Mouse (Mus musculus) hindbrain, embryonic 11.5 days (tissue): ENCODE data around the gene Primpol. TPM values are rescaled to one million over a fixed set of nuclear protein-coding genes. Genes with fewer than 3 reads are reported as not detected.

Experiments
- ATAC-seq: fragments of 200-750 bp; cut with Nextera tagmentation; 2 replicates; pipeline ENCODE4 v1.8.0; 2017; ENCODE audit warnings: mild to moderate bottlenecking, moderate TSS enrichment, moderate library complexity; ENCODE audit not compliant: low FRiP score
- DNase-seq: peaks from one replicate; pipeline ENCODE4 v3.0.0-alpha.2; 2015; ENCODE audit warnings: low spot score
- H3K27ac ChIP-seq: fragments of 300-500 bp; sonication (generic); 2 replicates; pipeline ENCODE4 v1.5.1; 2014; ENCODE audit warnings: mild to moderate bottlenecking, low read depth, low read length
- H3K27me3 ChIP-seq: fragments of 300-500 bp; sonication (generic); 2 replicates; pipeline ENCODE4 v1.6.1; 2014; ENCODE audit warnings: mild to moderate bottlenecking, low read length, moderate library complexity, mixed read lengths; ENCODE audit not compliant: control insufficient read depth, insufficient read depth
- H3K36me3 ChIP-seq: fragments of 300-500 bp; sonication (generic); 2 replicates; pipeline ENCODE4 v1.6.1; 2014; ENCODE audit warnings: mild to moderate bottlenecking, low read length, moderate library complexity, mixed read lengths; ENCODE audit not compliant: control insufficient read depth, insufficient read depth
- H3K4me1 ChIP-seq: fragments of 300-500 bp; sonication (generic); replicated peaks from 2 replicates; pipeline ENCODE4 v1.6.1; 2014; ENCODE audit warnings: low read length, mixed read lengths; ENCODE audit not compliant: control insufficient read depth, insufficient read depth
- H3K4me2 ChIP-seq: fragments of 300-500 bp; sonication (generic); replicated peaks from 2 replicates; pipeline ENCODE4 v1.6.1; 2014; ENCODE audit warnings: mild to moderate bottlenecking, low read depth, low read length
- H3K4me3 ChIP-seq: fragments of 300-500 bp; sonication (generic); 2 replicates; pipeline ENCODE4 v1.5.1; 2014; ENCODE audit warnings: low read depth, low read length
- H3K9ac ChIP-seq: fragments of 300-500 bp; sonication (generic); 2 replicates; pipeline ENCODE4 v1.6.1; 2014; ENCODE audit warnings: low read depth, low read length
- H3K9me3 ChIP-seq: fragments of 300-500 bp; sonication (generic); 2 replicates; pipeline ENCODE4 v1.6.1; 2016; ENCODE audit warnings: low read length; ENCODE audit not compliant: control insufficient read depth
- WGBS: fragments of 180-500 bp; shearing (Covaris S2); extraction: QIAGEN DNeasy Blood & Tissue Kit; methylation state at CpG from one replicate; pipeline ENCODE4 v1.1.7; 2014; 5-methylcytosine and 5-hydroxymethylcytosine counted together
- polyA plus RNA-seq: library from polyadenylated mRNA; unstranded; fragments of >200 nt; fragmentation: Nextera tagmentation; extraction: Ambion mirVana; gene quantifications from 2 replicates; pipeline ENCODE4 v1.2.1, GENCODE M21; 2014

Primpol gene
- polyA plus RNA-seq, 1 experiment from 2014 or later, result 10.0 TPM

DNA sequence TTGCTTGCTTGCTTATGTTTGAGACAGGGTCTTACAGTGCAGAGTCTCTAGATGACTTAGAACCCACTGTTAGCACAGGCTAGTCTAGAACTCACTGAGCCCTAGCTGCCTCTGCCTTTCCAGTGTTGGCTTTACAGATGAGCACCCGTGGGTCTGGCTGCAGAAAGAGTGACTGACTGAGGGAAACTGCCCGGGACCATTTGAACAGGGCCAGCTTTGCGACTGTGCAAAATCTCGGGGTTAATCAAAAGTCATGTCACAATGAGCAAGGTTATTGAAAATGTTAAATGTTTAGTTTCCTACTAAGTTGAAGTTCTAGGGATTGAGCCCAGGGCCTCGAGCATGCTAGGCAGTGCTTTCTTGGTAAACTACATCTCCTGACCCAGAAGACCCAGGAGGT, 71.2 kb downstream of the Primpol start:
- ATAC-seq (no peak), DNase-seq (no peak)
- no peak overlapping the region for H3K4me2 ChIP-seq
- H3K4me1 ChIP-seq, result no peaks in the 10 kb centered on the region
- no peaks in the 10 kb centered on the region for H3K9me3 ChIP-seq
- H3K9ac ChIP-seq, result no peak overlapping the region
- H3K27ac ChIP-seq, result no peak overlapping the region
- H3K36me3 ChIP-seq, result no peaks in the 10 kb centered on the region
- WGBS, result 91% methylated on average over 5 of the region's 5 CpGs
- H3K27me3 ChIP-seq, result no peaks in the 10 kb centered on the region
- H3K4me3 ChIP-seq, result no peak overlapping the region

DNA sequence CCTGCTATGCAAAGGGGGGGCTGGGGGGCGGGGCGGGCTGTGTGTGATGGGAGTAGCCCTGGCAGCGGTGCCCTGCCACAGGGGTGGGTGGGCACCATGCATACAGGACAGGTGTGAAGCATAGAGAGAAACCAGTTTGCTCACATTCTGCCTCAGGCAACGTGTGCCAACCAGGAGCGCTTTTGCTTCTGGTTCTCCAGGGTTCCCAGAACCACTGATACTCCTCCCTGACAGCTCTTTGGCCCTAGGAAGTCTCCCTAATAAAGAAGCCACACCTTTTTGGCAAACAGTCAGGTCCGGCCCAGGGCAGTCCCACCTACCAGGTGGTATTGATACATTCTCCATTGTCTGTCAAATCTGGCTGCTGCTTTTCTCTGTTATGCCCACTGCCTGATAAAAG, 73.3 kb downstream of the Primpol start:
- no peak for ATAC-seq
- DNase-seq, result no peak
- H3K4me2 ChIP-seq, result no peak overlapping the region
- no peaks in the 10 kb centered on the region for H3K27me3 ChIP-seq
- no peaks in the 10 kb centered on the region for H3K36me3 ChIP-seq
- H3K4me3 ChIP-seq, result no peak overlapping the region
- 84% methylated on average over 6 of the region's 6 CpGs for WGBS
- no peak overlapping the region for H3K9ac ChIP-seq
- H3K9me3 ChIP-seq, result no peaks in the 10 kb centered on the region
- no peak overlapping the region for H3K27ac ChIP-seq
- no peaks in the 10 kb centered on the region for H3K4me1 ChIP-seq

GRCm38 (mm10) chr8:46543191-46543590, 73.8 kb downstream of the Primpol start:
- no peak overlapping the region for H3K4me3 ChIP-seq
- DNase-seq (no peak), ATAC-seq (no peak)
- H3K36me3 ChIP-seq, result no peaks in the 10 kb centered on the region
- H3K27me3 ChIP-seq, result no peaks in the 10 kb centered on the region
- 82% methylated on average over 7 of the region's 7 CpGs for WGBS
- no peaks in the 10 kb centered on the region for H3K9me3 ChIP-seq
- no peak overlapping the region for H3K27ac ChIP-seq
- H3K4me2 ChIP-seq, result no peak overlapping the region
- no peak overlapping the region for H3K9ac ChIP-seq
- H3K4me1 ChIP-seq, result no peaks in the 10 kb centered on the region

GRCm38 (mm10) chr8:46539701-46540100, 77.3 kb downstream of the Primpol start:
- no peaks in the 10 kb centered on the region for H3K4me1 ChIP-seq
- no peak overlapping the region for H3K4me3 ChIP-seq
- ATAC-seq (no peak), DNase-seq (no peak)
- no peaks in the 10 kb centered on the region for H3K9me3 ChIP-seq
- H3K9ac ChIP-seq, result no peak overlapping the region
- no peak overlapping the region for H3K27ac ChIP-seq
- H3K27me3 ChIP-seq, result no peaks in the 10 kb centered on the region
- H3K36me3 ChIP-seq, result no peaks in the 10 kb centered on the region
- H3K4me2 ChIP-seq, result no peak overlapping the region
- 69% methylated on average over 5 of the region's 5 CpGs for WGBS

DNA sequence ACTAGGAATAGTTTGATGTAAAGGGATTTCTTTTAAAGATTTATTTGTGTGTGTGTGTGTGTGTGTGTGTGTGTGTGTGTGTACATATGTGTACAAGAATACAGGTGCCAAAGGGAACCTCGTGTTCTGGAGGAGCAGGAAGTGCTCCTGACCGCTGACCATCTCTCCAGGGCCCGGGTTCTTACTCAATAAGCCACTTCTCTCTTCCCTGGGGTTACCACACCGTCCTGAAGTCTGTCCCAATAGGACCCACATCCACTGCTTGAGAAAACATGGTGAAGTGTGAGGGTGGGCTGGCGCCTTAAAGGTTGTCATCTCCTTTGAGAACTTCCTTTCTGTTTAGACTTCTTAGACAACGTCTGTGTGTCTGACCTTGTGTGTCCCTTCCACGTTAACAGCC, 83.1 kb downstream of the Primpol start:
- Histone ChIP-seq H3K4me1 (no peaks in the 10 kb centered on the region), H3K9me3 (no peaks in the 10 kb centered on the region), H3K9ac (no peak overlapping the region), H3K4me3 (no peak overlapping the region), H3K27ac (no peak overlapping the region), H3K36me3 (no peaks in the 10 kb centered on the region), H3K4me2 (no peak overlapping the region), H3K27me3 (no peaks in the 10 kb centered on the region)
- ATAC-seq (no peak), DNase-seq (no peak)
- 85% methylated on average over 7 of the region's 7 CpGs for WGBS

DNA sequence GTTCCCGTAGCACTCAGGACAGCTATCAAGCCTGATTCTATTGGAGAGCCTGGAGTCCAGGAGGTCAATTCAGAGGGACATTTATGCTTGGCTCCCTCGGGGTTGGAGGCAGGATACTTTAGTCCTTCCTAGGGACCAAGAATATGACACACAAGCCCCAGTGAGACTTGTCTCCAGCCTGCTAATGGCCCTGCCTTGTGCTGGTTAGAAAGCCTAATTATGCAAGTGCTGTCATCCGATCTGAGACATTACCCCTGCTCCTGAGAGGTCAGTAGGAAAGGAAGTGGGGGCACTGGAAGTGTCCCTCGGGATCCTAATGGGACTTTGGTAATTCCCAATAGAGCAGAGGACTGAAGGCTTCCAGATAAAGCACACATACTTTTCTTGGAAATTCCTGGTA, 86.5 kb downstream of the Primpol start:
- WGBS, result 51% methylated on average over 4 of the region's 4 CpGs
- ATAC-seq (no peak), DNase-seq (no peak)
- H3K4me1 ChIP-seq, result no peaks in the 10 kb centered on the region
- no peak overlapping the region for H3K9ac ChIP-seq
- H3K4me3 ChIP-seq, result no peak overlapping the region
- no peak overlapping the region for H3K27ac ChIP-seq
- no peak overlapping the region for H3K4me2 ChIP-seq
- no peaks in the 10 kb centered on the region for H3K27me3 ChIP-seq
- no peaks in the 10 kb centered on the region for H3K36me3 ChIP-seq
- no peaks in the 10 kb centered on the region for H3K9me3 ChIP-seq

GRCm38 (mm10) chr8:46529508-46529907, 87.5 kb downstream of the Primpol start:
- WGBS, result 75% methylated on average over 4 of the region's 4 CpGs
- ATAC-seq, result no peak

DNA sequence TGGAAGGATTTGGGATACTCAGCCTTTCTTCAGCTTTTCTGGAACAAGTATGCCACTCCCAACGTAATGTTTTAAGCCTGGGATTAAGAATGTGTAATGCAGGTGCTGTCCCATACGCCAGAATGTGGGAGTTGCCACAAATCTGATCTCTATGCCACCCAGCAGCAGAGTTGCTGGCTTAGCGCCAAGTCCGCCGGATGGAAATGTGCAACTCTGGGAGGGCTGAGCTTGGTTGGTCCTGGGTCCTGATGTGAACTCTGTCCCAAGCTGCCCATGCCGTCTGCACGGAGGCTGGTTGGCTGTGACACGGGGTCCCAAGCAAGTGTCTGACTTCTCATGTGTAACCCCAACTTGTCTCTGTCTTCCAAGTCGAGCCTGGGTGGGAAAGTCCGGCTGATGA, 90.2 kb downstream of the Primpol start:
- ATAC-seq (no peak), DNase-seq (no peak)
- Histone ChIP-seq H3K27me3 (no peaks in the 10 kb centered on the region), H3K9me3 (no peaks in the 10 kb centered on the region), H3K27ac (no peak overlapping the region), H3K36me3 (no peaks in the 10 kb centered on the region), H3K9ac (no peak overlapping the region), H3K4me1 (no peaks in the 10 kb centered on the region), H3K4me2 (no peak overlapping the region), H3K4me3 (no peak overlapping the region)
- 86% methylated on average over 10 of the region's 10 CpGs for WGBS

More at GRCm38 (mm10) chr8:46529508-46529907, 87.5 kb downstream of the Primpol start:
- Histone ChIP-seq H3K27ac (no peak overlapping the region), H3K9me3 (no peaks in the 10 kb centered on the region), H3K9ac (no peak overlapping the region), H3K4me3 (no peak overlapping the region), H3K4me1 (no peaks in the 10 kb centered on the region), H3K36me3 (no peaks in the 10 kb centered on the region), H3K27me3 (no peaks in the 10 kb centered on the region), H3K4me2 (no peak overlapping the region)
- DNase-seq, result no peak

DNA sequence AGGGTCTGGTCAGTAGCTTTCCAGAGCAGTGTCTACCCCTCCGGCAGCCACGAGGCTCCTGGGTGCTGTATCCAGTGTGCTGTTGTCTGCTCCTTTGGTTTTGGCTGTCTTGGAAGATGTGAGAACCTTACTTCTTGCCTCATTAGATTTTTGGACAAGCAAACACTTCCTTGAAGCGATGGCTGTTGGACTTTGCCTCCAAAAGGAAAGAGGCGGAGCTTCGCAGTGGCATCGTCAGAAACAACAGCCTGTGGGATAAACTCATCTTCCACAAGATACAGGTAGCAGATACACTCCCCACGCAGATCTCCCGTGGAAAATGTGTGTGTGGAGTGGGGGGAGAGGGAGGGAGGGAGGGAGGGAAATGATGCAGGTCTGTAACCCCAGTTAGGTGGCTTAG, 90.9 kb downstream of the Primpol start:
- Histone ChIP-seq H3K4me1 (no peaks in the 10 kb centered on the region), H3K9me3 (no peaks in the 10 kb centered on the region), H3K36me3 (no peaks in the 10 kb centered on the region), H3K4me2 (no peak overlapping the region), H3K9ac (no peak overlapping the region), H3K27me3 (no peaks in the 10 kb centered on the region), H3K4me3 (no peak overlapping the region), H3K27ac (no peak overlapping the region)
- no peak for DNase-seq
- WGBS, result 91% methylated on average over 8 of the region's 8 CpGs
- no peak for ATAC-seq
